Mouse (Mus musculus) neural tube, postnatal 0 days (tissue): Measurements from ENCODE around the gene Gm26657. TPM values are rescaled to one million over a fixed set of nuclear protein-coding genes. Genes with fewer than 3 reads are reported as not detected.

Experiments
- polyA plus RNA-seq: library from polyadenylated mRNA; unstranded; fragments of >200 nt; fragmentation: Nextera tagmentation; extraction: Ambion mirVana; gene quantifications from 2 replicates; pipeline ENCODE4 v1.2.1, GENCODE M21; 2015

Gm26657 gene
- polyA plus RNA-seq = not detected in 2 replicates

DNA sequence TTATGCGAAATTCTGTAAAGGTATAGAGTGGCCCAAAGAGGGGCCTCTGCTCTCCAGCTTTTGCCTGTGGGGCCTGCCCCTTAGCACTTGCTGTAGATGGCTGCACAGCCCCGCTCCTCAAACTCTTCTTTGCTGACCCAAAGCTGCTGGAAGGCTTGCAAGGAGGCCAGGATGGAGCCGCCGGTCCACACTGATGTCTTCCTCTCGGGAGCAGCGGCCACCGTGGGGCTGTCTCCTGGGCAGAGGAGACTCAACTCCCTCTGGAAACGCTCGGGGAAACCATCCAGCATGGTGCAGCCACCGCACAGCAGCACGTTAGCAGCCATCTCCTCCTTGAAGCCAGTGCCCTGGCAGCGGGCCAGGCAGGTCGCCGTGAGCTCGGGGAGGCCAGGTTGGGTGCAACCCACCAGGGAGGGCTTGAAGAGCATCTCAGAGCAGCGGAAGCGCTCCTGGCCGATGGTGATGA is at the start of gene Gm26657:
Gene Gm26657, plus strand, starts transcription at position 51 of the 466 bp plus-strand sequence.

DNA sequence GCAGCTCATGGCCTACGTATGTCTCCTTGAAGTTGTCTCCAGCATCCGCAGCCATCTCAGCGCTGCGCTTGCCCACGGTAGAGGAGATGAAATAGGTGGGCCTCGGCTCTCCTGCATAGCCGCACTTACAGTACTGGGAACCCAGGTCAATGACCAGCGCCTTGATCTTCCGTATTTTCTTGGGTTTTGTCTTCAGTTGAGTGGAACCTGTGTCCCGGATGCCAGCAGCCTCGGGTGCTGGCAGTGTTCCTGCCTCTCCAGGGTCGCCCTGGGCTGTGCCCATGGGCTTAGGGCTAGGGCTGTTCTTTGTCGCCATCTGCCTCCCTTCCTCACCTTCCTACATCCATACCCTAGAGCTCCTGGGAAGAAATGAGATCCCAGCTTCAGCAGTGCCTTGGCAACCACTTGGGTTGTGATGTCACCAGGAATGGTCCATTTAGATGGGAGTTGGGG is 1.2 kb downstream of the Gm26657 start, which contains the start of gene Actl7b:
Gene Actl7b, minus strand, starts transcription at position 403 of the 453 bp plus-strand sequence.

DNA sequence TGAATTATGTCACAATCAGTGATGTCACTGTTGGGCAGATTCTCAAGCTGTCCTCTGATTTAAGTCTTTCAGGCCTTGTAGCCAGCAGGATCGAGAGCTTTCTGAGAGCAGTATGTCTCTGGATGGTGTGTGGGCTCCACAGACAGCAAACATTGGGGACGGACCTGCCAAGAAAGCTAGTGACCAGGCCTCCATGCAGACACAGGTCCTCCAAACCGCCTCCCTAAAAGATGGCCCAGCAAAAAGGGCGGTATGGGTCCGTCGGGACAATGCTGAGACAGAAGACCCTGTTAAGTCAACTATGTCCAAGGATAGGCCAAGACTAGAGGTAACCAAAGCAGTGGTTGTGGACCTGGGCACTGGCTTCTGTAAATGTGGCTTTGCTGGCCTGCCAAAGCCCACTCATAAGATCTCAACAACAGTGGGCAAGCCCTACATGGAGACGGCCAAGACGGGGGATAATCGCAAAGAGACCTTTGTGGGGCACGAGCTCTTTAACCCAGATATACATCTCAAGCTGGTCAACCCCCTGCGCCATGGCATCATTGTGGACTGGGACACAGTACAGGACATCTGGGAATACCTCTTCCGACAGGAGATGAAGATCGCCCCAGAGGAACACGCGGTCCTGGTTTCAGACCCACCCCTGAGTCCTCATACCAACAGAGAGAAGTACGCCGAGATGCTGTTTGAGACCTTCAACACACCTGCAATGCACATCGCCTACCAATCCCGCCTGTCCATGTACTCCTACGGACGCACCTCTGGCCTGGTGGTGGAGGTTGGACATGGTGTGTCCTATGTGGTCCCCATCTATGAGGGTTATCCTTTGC is 3.7 kb downstream of the Gm26657 start, which contains the start of gene Actl7a:
Gene Actl7a, plus strand, starts transcription at position 51 of the 833 bp plus-strand sequence.

Other genes starting within 250 kb of the Gm26657 start
- not detected in 2 replicates for gene Actl7b, start 1.4 kb downstream of the Gm26657 start, polyA plus RNA-seq
- not detected in 2 replicates for gene Actl7a, start 3.3 kb downstream of the Gm26657 start, polyA plus RNA-seq
- 42.1 and 46.9 TPM in 2 replicates for gene Elp1, start 62.3 kb downstream of the Gm26657 start, polyA plus RNA-seq
- gene Fam206a, start 62.3 kb downstream of the Gm26657 start, polyA plus RNA-seq = 11.2 and 12.2 TPM in 2 replicates
- 20.1 and 22.5 TPM in 2 replicates for gene Ctnnal1, start 125.1 kb downstream of the Gm26657 start, polyA plus RNA-seq
- gene Tmem245, start 207.4 kb downstream of the Gm26657 start, polyA plus RNA-seq = 11.9 and 12.5 TPM in 2 replicates